Mouse (Mus musculus) spleen, adult 12 weeks (tissue): Measurements from ENCODE around the gene Cdh1.
"Not testable (repeated sequence)": the region's sequence is repeated elsewhere in the genome, so short reads cannot be mapped to it uniquely, and the experiment has no call there.

Experiments used
- DNase-seq: peaks from one replicate; pipeline ENCODE4 v3.0.0; 2022; ENCODE audit warnings: low spot score

The Cdh1 gene

GRCm38 (mm10) chr8:106595623-106596022, 7.5 kb upstream of the Cdh1 start:
- DNase-seq = not testable (repeated sequence)

GRCm38 (mm10) chr8:106597067-106597466, 6.1 kb upstream of the Cdh1 start:
- DNase-seq = no peak

GRCm38 (mm10) chr8:106599265-106599979, 3.7 kb upstream of the Cdh1 start:
- no peak for DNase-seq

GRCm38 (mm10) chr8:106603933-106604332, 782 bp downstream of the Cdh1 start:
- DNase-seq = no peak

GRCm38 (mm10) chr8:106605657-106606056, 2.5 kb downstream of the Cdh1 start:
- DNase-seq = no peak

- no peak for DNase-seq
Measured at GRCm38 (mm10) chr8:106606121-106606520, 3.0 kb downstream of the Cdh1 start.

- no peak for DNase-seq
Measured at GRCm38 (mm10) chr8:106606601-106607145, 3.5 kb downstream of the Cdh1 start.

GRCm38 (mm10) chr8:106607783-106608182, 4.6 kb downstream of the Cdh1 start:
- DNase-seq = not testable (repeated sequence)

- no peak for DNase-seq
Measured at GRCm38 (mm10) chr8:106608425-106608824, 5.3 kb downstream of the Cdh1 start.

GRCm38 (mm10) chr8:106609076-106609903, 6.1 kb downstream of the Cdh1 start:
- DNase-seq = no peak

GRCm38 (mm10) chr8:106610958-106611640, 7.9 kb downstream of the Cdh1 start:
- DNase-seq = no peak

GRCm38 (mm10) chr8:106612047-106612446, 8.9 kb downstream of the Cdh1 start:
- no peak for DNase-seq

GRCm38 (mm10) chr8:106614704-106615103, 11.6 kb downstream of the Cdh1 start:
- DNase-seq = no peak

GRCm38 (mm10) chr8:106615661-106616299, 12.6 kb downstream of the Cdh1 start:
- no peak for DNase-seq

- no peak for DNase-seq
Measured at GRCm38 (mm10) chr8:106616679-106617078, 13.5 kb downstream of the Cdh1 start.

GRCm38 (mm10) chr8:106617196-106617595, 14.0 kb downstream of the Cdh1 start:
- no peak for DNase-seq

- DNase-seq = no peak
Measured at GRCm38 (mm10) chr8:106617865-106618264, 14.7 kb downstream of the Cdh1 start.

- DNase-seq = no peak
Measured at GRCm38 (mm10) chr8:106618324-106618723, 15.2 kb downstream of the Cdh1 start.

- DNase-seq = no peak
Measured at GRCm38 (mm10) chr8:106619549-106620245, 16.5 kb downstream of the Cdh1 start.

- DNase-seq = no peak
Measured at GRCm38 (mm10) chr8:106620488-106620887, 17.3 kb downstream of the Cdh1 start.

GRCm38 (mm10) chr8:106623016-106623415, 19.9 kb downstream of the Cdh1 start:
- DNase-seq = no peak
